ENCODE assay signal across 16 mouse cellular contexts in the genomic region with DNA sequence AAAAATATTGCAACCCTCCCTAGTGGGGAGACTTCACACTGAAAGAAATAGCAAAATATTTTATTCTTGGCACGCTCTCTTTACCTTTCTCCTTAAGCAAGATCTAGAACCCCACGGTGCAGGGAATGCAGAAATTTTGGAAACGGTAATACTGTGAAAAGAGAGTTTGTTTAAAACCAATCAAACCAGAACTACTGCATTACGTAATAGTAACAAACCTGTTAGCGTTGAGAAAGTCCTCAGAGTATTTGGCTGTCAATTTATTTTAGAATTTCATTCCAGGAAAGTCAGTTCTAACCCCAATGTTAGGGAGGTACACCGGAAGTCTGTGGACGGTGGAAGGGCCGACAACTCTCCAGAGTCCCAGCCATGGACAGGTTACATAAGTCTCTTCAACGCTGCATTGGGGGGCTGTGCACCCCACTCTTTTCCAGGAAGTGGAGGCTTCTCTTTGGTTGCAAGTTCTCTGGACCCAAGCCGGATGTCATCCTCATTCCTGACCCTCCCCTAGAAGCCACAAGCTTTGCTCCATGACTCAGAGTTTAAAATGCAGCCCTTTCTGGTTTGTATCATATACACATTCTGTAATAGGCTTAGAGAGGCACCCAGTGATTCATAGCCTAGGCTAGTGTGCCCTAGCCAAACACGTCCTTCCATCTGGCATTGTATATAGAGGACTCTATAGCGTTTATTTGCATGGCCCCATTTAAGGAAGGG.
DNase-seq lines count a peak whose midpoint lies in the region; ATAC-seq and TF ChIP-seq lines count a peak whose summit lies in the region.
"Had no signal": no experiment of that assay in that cellular context is flagged by ENCODE, and none has a peak within 500 bp of the region (broad histone marks: within the 10 kb centered on the region; RNA-seq: fewer than 3 reads in every experiment).

No protein-coding gene starts in this region.

- peak overlapping the region; percentile 3 for H3K4me3 ChIP-seq in megakaryocyte, embryonic 14.5 days (replicated peaks)
- no peak overlapping the region for H3K4me3 ChIP-seq in embryonic facial prominence, embryonic 15.5 days (replicated peaks)
- no peak overlapping the region for H3K4me3 ChIP-seq in stomach, embryonic 15.5 days (replicated peaks)
- H3K4me3 ChIP-seq in gastrocnemius, adult 2 months, result no peak overlapping the region
- H3K4me3 ChIP-seq: embryonic facial prominence, embryonic 12.5 days; heart, adult 2 months; liver, embryonic 13.5 days; midbrain, embryonic 15.5 days; neural tube, embryonic 13.5 days had no signal

- H3K4me2 ChIP-seq in embryonic facial prominence, embryonic 15.5 days (replicated peaks), result no peak overlapping the region
- no peak overlapping the region for H3K4me2 ChIP-seq in stomach, embryonic 15.5 days
- H3K4me2 ChIP-seq: embryonic facial prominence, embryonic 12.5 days; liver, embryonic 13.5 days; midbrain, embryonic 15.5 days; neural tube, embryonic 13.5 days had no signal

- DNase-seq in kidney, adult 9 months, result peak; percentile 20
- no peak for DNase-seq in kidney, postnatal 10 days
- DNase-seq in gastrocnemius, postnatal 4 days (ENCODE audit: low spot score in 2 of 2), result no peak
- DNase-seq in gastrocnemius, adult 2 months, result no peak
- DNase-seq: cerebellum, adult 8-10 months; layer of hippocampus, postnatal 36 days; liver, embryonic 13.5 days had no signal

- H3K9ac ChIP-seq in embryonic facial prominence, embryonic 15.5 days, result no peak overlapping the region
- no peak overlapping the region for H3K9ac ChIP-seq in stomach, embryonic 15.5 days
- H3K9ac ChIP-seq: embryonic facial prominence, embryonic 12.5 days; liver, embryonic 13.5 days; midbrain, embryonic 15.5 days; neural tube, embryonic 13.5 days had no signal

- intact Hi-C loops in gastrocnemius, adult 2 months (cut with DNase I), result no loop called here

- no peaks in the 10 kb centered on the region for H3K36me3 ChIP-seq in megakaryocyte, embryonic 14.5 days (replicated peaks; ENCODE audit: low read length)
- H3K36me3 ChIP-seq in embryonic facial prominence, embryonic 15.5 days, result no peaks in the 10 kb centered on the region
- H3K36me3 ChIP-seq in stomach, embryonic 15.5 days, result no peaks in the 10 kb centered on the region
- H3K36me3 ChIP-seq: embryonic facial prominence, embryonic 12.5 days; liver, embryonic 13.5 days; midbrain, embryonic 15.5 days; neural tube, embryonic 13.5 days had no signal

- WGBS in embryonic facial prominence, embryonic 15.5 days, result 51% methylated on average over 12 of the region's 12 CpGs
- WGBS in stomach, embryonic 15.5 days, result 59% methylated on average over 12 of the region's 12 CpGs

- peaks cover 6% of the 10 kb centered on the region for H3K9me3 ChIP-seq in megakaryocyte, embryonic 14.5 days
- H3K9me3 ChIP-seq in embryonic facial prominence, embryonic 15.5 days (replicated peaks), result no peaks in the 10 kb centered on the region
- no peaks in the 10 kb centered on the region for H3K9me3 ChIP-seq in stomach, embryonic 15.5 days
- H3K9me3 ChIP-seq: embryonic facial prominence, embryonic 12.5 days; liver, embryonic 13.5 days; midbrain, embryonic 15.5 days; neural tube, embryonic 13.5 days had no signal

- H3K4me1 ChIP-seq in megakaryocyte, embryonic 14.5 days, result 0 out of 2 replicates have a peak, but pooled peaks cover 4% of the 10 kb centered on the region
- peaks cover 20% of the 10 kb centered on the region for H3K4me1 ChIP-seq in embryonic facial prominence, embryonic 15.5 days
- no peaks in the 10 kb centered on the region; the same call in 1 of the 2 replicates for H3K4me1 ChIP-seq in stomach, embryonic 15.5 days
- H3K4me1 ChIP-seq: neural tube, embryonic 13.5 days had no signal

- H3K27me3 ChIP-seq in megakaryocyte, embryonic 14.5 days (replicated peaks), result peaks cover 6% of the 10 kb centered on the region
- H3K27me3 ChIP-seq in embryonic facial prominence, embryonic 15.5 days, result no peaks in the 10 kb centered on the region
- no peaks in the 10 kb centered on the region for H3K27me3 ChIP-seq in stomach, embryonic 15.5 days (replicated peaks)
- H3K27me3 ChIP-seq: embryonic facial prominence, embryonic 12.5 days; liver, embryonic 13.5 days; midbrain, embryonic 15.5 days; neural tube, embryonic 13.5 days had no signal

- H3K27ac ChIP-seq in embryonic facial prominence, embryonic 15.5 days (replicated peaks), result peak overlapping the region; percentile 68
- H3K27ac ChIP-seq in stomach, embryonic 15.5 days, result 0 out of 2 replicates have a peak overlapping the region, but pooled peaks have one; percentile 11
- no peak overlapping the region; the same call in 1 of the 2 replicates for H3K27ac ChIP-seq in gastrocnemius, adult 2 months
- H3K27ac ChIP-seq: embryonic facial prominence, embryonic 12.5 days; heart, adult 2 months; liver, embryonic 13.5 days; midbrain, embryonic 15.5 days; neural tube, embryonic 13.5 days had no signal

- TF ChIP-seq CTCF in gastrocnemius, adult 2 months (IDR thresholded peaks at IDR 0.05), result no peak

- ATAC-seq in megakaryocyte, adult 5-6 weeks (ENCODE audit: poor library complexity, severe bottlenecking), result no peak
- no peak for ATAC-seq in embryonic facial prominence, embryonic 15.5 days (ENCODE audit: insufficient number of reproducible peaks, low FRiP score, low TSS enrichment, low read depth)
- no peak for ATAC-seq in stomach, embryonic 15.5 days (ENCODE audit: insufficient read depth, low FRiP score, low read depth)
- ATAC-seq: intestine, postnatal 0 days; midbrain, embryonic 15.5 days had no signal
